Mouse (Mus musculus) liver, postnatal 0 days (tissue): Measurements from ENCODE around the gene Scml4.

Source experiments
- CTCF ChIP-seq: sonication (generic); IDR thresholded peaks from 2 replicates; pipeline ENCODE4 v1.5.1; 2016; ENCODE audit warnings: antibody characterized with exemption, low read depth
- EP300 ChIP-seq: IDR thresholded peaks from 2 replicates; pipeline ENCODE4 v1.6.1; 2016; ENCODE audit warnings: antibody characterized with exemption, low read depth, mild to moderate bottlenecking

- TF ChIP-seq CTCF (no peak), EP300 (no peak)
Observed at GRCm38 (mm10) chr10:42980999-42981757, 121.0 kb downstream of the Scml4 start.
